Mouse (Mus musculus) monocyte, adult 2 months (primary cell): Measurements from ENCODE around the gene Fgd5.
A peak's percentile ranks its signal among the peaks of the same experiment; 100 is the strongest.
"Not testable (repeated sequence)": the region's sequence is repeated elsewhere in the genome, so short reads cannot be mapped to it uniquely, and the experiment has no call there.

Experiments used
- DNase-seq, 2 experiments: peaks; one replicate each; pipeline ENCODE4 v3.0.0; 2022; ENCODE audit warnings: low spot score in 2 of 2, low read depth in 1 of 2

Gene Fgd5

GRCm38 (mm10) chr6:92064101-92064500 lies 85.4 kb downstream of the Fgd5 start:
- DNase-seq = no peak

GRCm38 (mm10) chr6:92065721-92066496 lies 87.2 kb downstream of the Fgd5 start:
- no peak for DNase-seq

- peak; percentile 12 to 38 for DNase-seq
Observed at GRCm38 (mm10) chr6:92067146-92067790, 88.6 kb downstream of the Fgd5 start.

GRCm38 (mm10) chr6:92071121-92071839 lies 92.6 kb downstream of the Fgd5 start:
- DNase-seq = no peak

- DNase-seq = no peak
Observed at GRCm38 (mm10) chr6:92080730-92081129, 102.1 kb downstream of the Fgd5 start.

- no peak for DNase-seq
Observed at GRCm38 (mm10) chr6:92082756-92083155, 104.1 kb downstream of the Fgd5 start.

- DNase-seq = no peak
Observed at GRCm38 (mm10) chr6:92084932-92085331, 106.3 kb downstream of the Fgd5 start.

GRCm38 (mm10) chr6:92089141-92089540 lies 110.5 kb downstream of the Fgd5 start:
- DNase-seq = not testable (repeated sequence)

- no peak for DNase-seq
Observed at GRCm38 (mm10) chr6:92089982-92090381, 111.3 kb downstream of the Fgd5 start.

- DNase-seq = no peak
Observed at GRCm38 (mm10) chr6:92090497-92090896, 111.8 kb downstream of the Fgd5 start.

- DNase-seq = peak; percentile 63 to 85
Observed at GRCm38 (mm10) chr6:92091130-92091591, 112.5 kb downstream of the Fgd5 start, which contains the start of gene Nr2c2. Gene Nr2c2, plus strand, starts transcription at chr6:92091390.

- DNase-seq = peak; percentile 98 to 99
Observed at GRCm38 (mm10) chr6:92091767-92092489, 113.2 kb downstream of the Fgd5 start.

GRCm38 (mm10) chr6:92092737-92093136 lies 114.1 kb downstream of the Fgd5 start:
- no peak for DNase-seq

GRCm38 (mm10) chr6:92093869-92094268 lies 115.2 kb downstream of the Fgd5 start:
- DNase-seq = no peak

GRCm38 (mm10) chr6:92100679-92101360 lies 122.1 kb downstream of the Fgd5 start:
- peak in 1 of 2 experiments; percentile 19 for DNase-seq

GRCm38 (mm10) chr6:92124547-92124946 lies 145.9 kb downstream of the Fgd5 start:
- no peak for DNase-seq
